Mouse (Mus musculus): Measurements from ENCODE around the gene Slc16a5.

Gene Slc16a5

DNA sequence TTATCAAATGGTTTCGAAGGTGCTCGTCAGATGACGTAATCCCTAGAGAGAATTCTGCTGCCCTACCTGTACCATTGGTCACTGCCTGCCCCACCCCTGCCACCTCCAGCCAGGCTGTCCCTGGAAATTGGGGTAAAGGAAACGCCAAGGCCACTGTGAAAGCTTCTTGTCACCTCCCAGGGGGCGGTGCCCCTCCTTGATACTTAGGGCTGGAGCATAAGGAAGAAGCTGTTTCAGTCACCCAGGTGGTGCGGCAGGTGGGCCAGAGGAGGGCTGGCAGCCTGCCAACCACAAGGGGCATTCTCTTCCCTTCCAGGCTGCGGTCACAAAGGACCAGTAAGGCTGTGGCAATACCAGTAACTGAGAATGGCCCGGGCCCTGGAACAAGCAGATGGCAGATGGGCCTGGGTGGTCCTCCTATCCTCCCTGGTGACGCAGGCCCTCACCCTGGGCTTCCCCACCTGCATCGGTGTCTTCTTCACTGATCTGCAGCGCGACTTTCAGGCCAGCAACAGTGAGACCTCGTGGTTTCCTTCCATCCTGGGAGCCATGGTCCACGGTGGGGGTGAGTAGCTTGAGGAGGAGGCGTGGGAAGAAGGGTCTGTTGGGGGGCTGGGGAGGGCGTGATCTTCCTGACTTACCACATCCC, at the start of gene Slc16a5:
Gene Slc16a5 (plus strand): TSS at position 232 of the 649 bp plus-strand sequence.
- DNase-seq (ENCODE audit: extremely low read depth, low read depth, low spot score), result no peak

DNA sequence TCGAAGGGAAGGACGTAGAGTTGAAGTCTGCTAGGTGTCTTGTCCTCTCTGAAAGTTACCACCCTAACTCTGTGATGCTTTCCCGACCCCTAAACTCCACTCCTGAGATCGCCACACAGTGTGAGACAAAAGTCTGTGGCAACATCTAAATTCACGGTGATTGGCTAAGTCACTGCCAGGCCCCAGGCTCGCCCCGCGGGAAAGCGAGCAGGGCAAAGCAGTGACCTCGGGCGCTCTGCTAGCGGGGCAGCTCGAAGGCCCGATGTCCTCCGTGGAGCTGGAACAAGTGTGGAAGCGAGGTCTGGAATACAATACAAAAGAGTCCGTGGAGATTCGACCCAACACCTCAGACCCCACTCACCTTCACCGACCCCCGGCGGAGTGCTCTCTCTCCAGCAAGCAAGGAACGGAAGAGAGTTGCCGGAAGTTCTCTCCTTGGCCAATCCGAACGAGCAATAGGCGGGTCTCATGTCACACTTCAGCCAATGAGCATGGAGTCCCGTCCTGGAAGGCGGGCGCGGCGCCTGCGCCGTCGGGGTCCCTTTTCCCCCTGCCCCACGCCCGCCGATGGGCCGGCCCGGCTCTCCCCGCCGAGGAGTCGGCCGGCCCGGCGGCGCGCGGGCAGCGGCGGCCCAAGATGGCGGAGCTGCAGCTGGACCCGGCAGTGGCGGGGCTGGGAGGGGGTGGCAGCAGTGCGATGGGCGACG, 42.6 kb upstream of the Slc16a5 start, which contains the start of the genes Atp5h and Kctd2:
Gene Atp5h (minus strand): TSS at position 432 of the 707 bp plus-strand sequence.
Gene Kctd2 (plus strand): TSS at position 598 of the 707 bp plus-strand sequence.
- no peak for DNase-seq (ENCODE audit: extremely low read depth, low read depth, low spot score)

DNA sequence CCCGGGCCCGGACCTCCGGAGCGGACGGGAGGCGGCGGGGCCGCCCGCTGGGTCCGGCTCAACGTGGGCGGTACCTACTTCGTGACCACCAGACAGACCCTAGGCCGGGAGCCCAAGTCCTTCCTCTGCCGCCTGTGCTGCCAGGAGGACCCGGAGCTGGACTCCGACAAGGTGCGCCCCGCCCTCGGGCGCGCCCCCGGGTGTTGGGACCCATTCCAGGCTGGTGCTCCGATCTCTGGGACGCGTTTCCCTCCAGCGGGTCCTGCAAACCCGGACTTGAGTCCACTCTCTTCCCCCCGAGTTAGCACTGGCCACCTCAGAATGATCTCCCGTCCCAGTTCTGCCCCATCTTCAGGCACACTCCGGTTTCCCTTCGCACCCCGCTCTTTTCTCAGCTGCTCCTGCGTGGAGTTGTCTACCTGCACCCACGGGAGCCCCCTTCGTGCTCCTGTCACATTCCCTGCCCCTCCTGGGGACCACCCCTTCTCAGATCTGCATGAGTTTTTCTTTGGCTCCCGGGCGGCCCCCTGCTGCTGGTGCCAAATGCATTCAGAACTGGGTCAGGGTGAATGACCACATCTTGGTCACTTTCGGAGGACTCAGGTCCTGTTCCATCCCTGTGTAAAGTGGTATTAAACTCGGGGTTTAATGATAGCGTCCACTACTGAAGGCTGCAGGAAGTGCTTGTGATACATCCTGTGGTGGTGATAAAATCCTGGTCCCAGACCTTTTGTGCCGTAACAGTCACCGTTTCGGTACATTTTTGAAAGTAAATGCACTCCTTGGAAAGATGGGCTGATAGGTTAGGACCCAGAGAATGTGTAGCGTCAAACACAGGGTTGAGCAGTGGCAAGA, 41.7 kb upstream of the Slc16a5 start:
- no peak for DNase-seq (ENCODE audit: extremely low read depth, low read depth, low spot score)

DNA sequence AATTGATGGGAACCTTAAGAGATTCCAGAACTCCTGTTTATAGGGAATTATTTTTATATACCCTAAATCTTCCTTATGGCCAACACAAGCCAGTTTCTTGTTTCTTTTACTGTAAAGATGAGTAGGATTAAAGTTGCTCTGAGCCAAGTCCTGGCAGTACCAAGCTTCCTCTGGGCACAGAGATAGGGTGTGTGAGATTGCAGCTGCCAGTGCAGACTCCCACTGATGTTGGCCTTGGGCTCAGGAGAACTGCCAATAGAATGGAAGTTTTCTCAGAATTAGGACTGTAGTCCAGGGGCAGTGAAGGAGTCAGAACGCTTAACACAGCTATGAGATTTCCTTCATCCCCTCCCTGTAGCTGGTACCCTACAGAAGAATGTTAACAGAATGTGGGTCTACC, 40.9 kb upstream of the Slc16a5 start:
- no peak for DNase-seq (ENCODE audit: extremely low read depth, low read depth, low spot score)

DNA sequence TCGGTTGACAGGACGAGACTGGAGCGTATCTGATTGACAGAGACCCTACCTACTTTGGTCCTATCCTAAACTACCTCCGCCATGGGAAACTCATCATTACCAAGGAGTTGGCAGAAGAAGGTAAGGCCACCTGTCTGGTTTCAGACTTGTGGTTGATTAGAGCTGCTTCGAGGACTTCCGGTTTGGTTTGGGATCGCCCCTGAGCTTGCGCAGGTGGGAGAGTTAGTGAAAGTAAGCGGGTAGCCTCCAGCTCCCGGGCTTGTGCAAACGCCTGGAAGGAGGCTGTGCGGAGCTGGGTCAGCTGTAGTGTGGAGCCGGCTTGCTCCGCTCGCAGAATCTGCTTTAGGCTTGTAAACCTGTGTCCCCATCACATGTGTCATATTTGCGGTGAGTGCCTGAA, 40.3 kb upstream of the Slc16a5 start:
- no peak for DNase-seq (ENCODE audit: extremely low read depth, low read depth, low spot score)

DNA sequence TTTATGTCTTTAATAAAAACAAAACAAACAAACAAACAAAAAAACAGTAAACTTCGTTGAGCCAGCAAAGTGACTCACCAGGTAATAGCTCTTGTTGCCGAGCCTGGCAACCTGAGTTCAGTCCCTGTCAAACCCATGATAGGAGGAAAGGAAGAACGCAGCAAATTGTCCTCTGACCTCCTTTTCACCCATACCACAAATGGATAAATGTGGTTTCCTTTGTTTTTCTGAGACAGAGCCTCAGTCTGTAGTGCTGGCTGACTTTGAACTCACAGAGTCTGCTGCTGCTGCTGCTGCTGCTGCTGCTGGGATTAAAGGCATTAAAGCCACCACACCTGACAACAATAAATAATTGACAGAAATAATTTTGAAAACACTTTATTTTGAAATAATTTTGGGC, 39.2 kb upstream of the Slc16a5 start:
- no peak for DNase-seq (ENCODE audit: extremely low read depth, low read depth, low spot score)

DNA sequence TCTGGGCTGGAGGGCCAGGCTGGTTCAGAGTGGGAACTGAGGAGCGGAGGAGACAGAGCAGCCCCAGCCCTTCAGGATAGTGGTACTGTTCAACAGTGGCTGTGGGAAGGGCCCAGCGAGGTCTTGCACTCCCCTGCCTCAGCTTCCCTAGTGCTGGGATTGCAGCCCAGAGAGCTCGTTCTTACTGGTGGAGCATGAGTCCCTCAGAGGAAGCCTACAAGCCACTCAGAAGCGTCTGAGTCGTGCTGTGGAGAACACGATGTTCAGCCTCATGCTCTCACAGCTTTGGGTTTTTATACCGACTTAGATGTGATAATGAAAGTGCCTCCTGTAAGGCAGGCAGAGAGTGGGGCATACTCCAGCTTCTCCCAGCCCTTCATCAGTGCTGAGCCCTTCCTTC, 37.6 kb upstream of the Slc16a5 start:
- DNase-seq (ENCODE audit: extremely low read depth, low read depth, low spot score), result no peak

DNA sequence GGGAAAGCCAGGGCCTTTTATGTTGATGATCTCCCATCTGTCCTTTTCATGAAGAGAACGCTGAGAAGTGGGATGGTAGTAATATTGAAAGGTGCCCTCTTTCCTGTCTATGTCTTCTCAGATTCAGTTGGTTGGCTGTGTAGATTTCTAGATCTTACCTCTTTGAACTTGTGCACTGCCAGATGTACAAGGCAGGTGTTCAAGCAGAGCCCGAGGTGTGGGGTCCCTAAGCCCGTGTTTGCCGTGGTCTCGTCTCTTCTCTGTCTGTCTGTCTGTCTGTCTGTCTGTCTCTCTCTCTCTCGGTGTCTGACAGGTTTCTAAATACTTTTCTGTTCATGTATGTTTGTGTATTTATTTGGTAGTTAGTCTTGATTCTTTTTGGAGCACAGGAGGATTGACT, 36.6 kb upstream of the Slc16a5 start:
- DNase-seq (ENCODE audit: extremely low read depth, low read depth, low spot score), result no peak

DNA sequence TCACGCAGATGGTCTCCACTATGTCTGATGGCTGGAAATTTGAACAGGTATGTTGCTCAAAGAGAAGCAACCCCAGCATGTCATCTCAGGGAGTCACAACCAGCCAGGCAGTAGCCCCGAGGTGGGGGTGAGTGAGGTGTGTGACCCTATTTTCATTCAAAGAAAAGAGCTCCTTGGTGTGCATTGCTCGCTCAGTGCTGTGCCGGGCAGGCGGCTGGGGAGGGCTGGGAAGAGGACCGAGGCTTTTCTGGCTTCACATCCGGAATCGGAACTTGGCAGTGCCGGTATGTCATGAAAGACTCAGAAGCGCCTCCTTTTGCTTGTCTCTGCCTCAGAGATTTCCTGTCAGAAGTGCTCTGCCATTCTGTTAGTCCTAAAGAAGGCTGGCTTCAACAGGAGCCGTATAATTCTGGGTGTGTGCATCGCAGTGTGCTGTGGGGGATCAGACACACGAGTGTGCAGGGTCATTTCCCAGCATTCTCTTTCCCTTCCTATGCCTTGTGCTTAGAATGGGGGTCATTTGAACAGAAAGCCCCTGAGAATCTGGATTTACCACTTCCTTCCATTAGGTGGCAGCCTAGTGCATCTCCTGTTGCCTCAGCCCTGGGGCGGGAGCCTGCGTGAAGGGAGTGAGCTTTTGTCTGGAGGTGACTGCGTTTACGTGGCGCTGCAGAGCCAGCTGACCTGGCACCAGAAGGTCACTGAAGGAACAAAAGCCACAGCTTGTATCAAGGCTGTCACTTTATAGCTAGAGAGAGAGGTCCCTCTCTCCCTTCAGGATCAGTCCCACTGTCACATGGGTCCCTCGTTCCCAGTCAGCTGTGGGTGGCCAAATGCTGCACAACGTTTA, 34.6 kb upstream of the Slc16a5 start:
- DNase-seq (ENCODE audit: extremely low read depth, low read depth, low spot score), result no peak

DNA sequence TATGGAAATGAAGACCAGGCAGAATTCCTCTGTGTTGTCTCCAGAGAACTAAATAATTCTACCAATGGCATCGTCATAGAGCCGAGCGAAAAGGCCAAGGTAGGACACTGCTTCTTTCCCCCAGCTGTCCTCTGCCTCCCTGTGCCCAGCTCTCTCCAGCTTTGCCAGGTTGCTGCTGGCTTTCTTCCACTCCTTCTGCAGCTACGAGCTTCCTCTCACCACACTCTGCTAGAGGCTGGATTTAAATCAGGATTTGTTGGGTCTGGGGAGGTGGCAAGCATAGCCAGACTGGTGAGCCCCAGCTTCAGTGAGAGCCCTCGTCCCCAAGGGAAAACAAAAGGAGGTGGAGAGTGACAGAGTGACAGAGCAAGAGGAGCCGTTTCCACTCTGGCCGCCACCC, 33.0 kb upstream of the Slc16a5 start:
- DNase-seq (ENCODE audit: extremely low read depth, low read depth, low spot score), result no peak

DNA sequence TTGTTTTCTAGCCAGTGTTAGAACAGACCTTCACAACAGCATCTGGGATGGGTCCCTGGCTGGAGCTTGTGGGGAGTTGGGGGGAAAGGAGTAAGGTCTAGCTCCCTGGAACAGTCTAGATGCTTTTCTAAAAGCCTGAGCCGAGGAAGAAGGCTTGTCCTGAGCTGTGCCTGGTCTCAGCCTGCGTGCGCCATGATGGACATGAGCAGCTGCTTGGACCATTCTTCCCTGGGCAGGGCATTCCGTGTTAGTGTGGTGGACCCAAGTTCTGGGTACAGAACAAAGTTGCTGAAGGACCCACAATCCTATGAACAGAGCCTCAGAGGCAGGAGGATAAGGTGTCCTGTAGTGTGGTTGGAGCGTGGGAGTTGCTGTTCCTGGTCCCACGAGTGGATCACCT, 31.7 kb upstream of the Slc16a5 start:
- no peak for DNase-seq (ENCODE audit: extremely low read depth, low read depth, low spot score)

DNA sequence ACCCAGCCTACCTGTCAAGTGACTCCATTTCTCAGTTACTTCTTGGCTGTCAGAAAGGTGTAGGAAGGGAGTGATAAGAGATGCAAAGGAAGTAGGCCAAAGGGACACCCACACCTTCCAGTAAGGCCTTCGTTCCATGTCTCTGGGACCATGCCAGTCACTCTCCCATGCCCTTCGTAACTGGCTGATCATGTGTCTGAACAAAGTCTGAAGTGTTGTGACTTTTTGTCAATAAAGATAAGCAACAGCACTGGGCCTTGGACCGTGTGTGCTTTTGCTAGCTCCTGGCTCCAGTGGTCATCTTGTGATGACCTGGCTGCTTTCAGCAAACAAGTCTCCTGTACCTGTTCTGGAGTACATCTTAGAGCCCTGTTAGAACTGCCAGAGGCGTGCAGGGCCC, 29.5 kb upstream of the Slc16a5 start:
- DNase-seq (ENCODE audit: extremely low read depth, low read depth, low spot score), result no peak

DNA sequence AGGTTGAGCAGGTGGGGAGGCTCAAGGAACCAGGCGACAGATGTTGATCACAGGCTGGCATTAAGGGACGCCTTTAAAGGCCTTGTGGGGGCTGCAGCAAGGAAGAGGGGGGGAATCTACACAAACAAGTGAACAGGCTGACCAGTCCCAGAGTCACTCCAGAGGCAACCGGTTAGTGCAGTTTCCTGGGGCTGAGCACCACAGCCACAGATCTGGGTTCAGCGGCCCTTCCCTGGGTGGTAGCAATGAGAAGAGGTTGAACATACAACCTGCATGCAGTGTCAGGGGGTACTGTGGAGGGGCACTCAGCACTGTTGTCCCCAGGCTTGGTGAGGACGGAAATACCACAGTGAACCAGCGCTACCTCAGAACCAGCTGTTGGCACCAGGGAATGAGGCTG, 28.9 kb upstream of the Slc16a5 start:
- DNase-seq (ENCODE audit: extremely low read depth, low read depth, low spot score), result no peak

DNA sequence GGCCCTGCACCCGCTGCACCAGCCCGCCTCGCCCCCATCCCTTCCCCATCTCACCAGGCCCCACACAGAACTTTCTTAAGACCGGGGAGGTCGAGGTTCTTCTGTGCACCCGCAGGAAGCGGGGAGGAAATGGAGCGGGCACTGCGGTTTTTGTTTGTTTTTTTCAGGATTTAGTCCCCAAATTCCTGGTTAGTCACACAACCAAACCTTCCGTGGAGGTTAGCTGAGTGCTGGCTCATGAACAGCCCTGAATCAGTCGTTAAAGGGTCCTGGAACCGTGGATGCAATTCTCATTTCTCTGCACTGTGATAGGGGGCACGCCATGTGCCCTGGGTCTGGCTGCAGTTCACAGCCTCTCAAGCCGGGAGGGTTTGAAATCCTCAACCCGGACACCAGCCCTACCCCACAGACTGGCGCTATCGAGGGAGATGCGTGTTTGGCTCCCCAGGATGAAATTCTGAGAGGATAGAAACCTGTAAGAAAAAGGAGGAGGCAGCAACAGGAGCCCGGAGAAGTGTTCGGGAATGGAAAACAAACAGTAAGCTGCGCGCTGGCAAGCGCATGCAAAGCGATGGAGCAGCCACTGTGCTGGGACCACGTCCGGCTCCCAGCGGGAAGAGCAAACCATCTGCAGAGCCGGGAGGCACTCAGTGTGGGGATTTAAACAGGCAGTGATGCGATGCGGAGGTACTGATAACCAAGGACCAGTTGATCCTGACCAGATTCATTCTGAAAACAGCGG, 26.5 kb upstream of the Slc16a5 start:
- DNase-seq (ENCODE audit: extremely low read depth, low read depth, low spot score), result no peak

DNA sequence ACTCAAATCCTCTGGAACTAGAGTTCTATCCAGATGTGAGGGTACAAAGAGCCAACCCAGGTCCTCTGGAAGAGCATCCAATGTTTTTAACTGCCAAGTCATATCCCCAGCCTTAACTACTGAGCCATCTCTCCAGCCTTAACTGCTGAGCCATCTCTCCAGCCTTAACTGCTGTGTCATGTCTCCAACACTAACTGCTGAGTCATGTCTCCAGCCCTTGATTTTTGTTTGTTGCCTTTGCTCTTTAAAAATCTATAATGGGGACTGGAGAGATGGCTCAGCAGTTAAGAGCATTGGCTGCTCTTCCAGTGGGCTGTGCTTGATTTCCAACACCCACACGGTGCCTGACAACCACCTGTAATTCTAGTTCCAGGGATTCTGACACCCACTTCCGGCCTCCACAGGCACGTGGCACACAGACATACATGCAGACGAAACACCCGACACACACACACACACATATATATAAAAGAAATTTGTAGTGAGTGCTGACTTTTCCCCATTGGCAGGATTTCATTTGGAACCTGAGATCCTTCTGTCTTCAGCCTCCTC, 24.6 kb upstream of the Slc16a5 start:
- DNase-seq (ENCODE audit: extremely low read depth, low read depth, low spot score), result no peak

DNA sequence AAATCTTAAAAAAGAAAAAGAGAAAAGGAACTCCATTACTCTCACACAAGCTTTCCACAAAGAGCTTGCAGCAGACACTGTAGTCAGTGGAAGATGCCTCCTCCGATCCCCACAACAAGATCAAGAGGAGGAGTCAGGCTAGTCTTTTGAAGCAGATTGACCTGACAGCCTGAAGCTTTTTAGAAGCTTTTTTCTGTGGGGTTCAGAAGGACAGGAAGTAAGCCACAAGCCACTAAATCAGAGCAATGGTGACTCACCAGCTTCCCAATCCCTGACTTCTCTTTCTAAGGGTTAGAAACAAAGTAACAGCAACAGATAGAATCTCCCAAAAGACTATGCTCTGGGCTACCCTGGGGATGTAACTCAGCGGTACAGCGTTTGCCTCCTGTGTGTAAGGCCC, 22.9 kb upstream of the Slc16a5 start:
- no peak for DNase-seq (ENCODE audit: extremely low read depth, low read depth, low spot score)

DNA sequence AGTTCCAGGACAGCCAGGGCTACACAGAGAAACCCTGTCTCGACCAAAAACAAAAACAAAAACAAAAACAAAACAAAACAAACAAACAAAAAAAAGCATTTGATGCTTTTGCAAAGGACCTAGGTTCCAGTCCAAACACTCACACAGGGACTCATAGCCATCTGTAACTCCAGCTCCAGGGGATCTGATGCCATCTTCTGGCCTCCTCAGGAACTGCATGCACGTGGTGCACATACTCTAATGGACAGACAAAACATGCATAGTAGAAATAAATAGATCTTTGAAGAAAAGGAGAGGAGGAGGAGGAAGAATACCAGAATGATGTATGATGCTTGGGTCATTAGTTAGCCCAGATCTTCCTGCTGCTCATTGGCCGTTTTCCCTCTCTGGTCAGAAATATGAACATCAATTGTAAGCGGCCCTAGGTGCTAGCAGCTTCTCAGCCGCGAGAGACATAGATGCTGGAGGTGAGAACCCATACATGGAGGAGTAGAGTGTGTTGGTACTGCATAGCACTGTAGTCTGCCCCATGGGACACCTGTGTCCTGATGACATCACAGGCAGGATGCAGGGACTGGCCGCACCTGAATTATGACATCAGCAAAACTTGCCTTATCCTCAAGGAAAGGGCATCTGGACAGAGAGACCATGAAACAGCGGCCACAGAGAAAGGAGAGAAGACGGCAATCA, 22.2 kb upstream of the Slc16a5 start, which contains the start of gene Trim80:
Gene Trim80 (plus strand): TSS at position 640 of the 690 bp plus-strand sequence.
- DNase-seq (ENCODE audit: extremely low read depth, low read depth, low spot score), result no peak

DNA sequence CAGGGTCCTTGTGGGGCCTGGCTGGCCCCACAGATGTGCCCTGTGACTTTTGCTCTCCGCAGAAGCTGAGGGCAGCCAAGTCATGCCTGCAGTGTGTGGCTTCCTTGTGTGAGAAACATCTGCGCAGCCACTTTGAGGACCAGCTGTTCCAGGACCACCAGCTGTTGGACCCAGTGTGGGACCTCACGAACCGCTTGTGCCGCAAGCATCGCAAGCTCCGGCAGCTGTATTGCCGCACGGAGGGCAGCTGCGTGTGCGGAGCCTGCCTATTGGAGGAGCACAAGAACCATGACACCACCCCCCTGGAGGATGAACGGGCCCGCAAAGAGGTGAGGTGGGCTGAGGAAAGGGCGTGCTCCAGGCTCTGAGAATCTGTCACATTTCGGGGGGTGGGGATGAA, 20.9 kb upstream of the Slc16a5 start:
- no peak for DNase-seq (ENCODE audit: extremely low read depth, low read depth, low spot score)

DNA sequence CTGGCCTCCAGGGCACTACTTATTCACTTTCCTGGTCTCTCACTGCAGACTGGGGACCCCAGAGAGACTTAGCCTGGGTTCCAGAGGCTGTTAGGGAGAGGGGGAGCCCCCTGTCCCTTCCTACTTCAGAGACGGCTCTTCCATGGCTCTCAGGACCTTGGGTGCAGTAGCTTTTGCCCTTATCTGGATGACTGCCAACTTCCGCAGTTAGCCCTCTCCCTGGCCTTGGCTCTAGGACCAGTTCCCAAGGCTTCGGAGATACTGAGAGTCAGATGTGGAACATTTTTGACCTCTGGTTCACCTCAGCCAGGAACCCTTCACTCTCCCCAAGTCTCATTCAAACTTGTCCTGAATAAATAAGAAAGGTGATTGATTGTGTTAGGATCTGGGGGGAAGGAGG, 15.4 kb upstream of the Slc16a5 start:
- DNase-seq (ENCODE audit: extremely low read depth, low read depth, low spot score), result no peak

Measured in fat pad, adult 2 months (tissue).